Mouse (Mus musculus): ENCODE measurements around the gene Ncf2.

- TF ChIP-seq POLR2A (IDR thresholded peaks at IDR 0.05; ENCODE audit: low read depth, low read length) (no peak), CTCF (IDR thresholded peaks at IDR 0.05; ENCODE audit: extremely low read depth, insufficient read depth, insufficient read length, insufficient replicate concordance) (no peak)
These were observed 19.6 kb downstream of the Ncf2 start for GRCm38 (mm10) chr1:152819558-152819957.
